Mouse (Mus musculus): ENCODE measurements around the gene Fxyd3.

Fxyd3 gene

DNA sequence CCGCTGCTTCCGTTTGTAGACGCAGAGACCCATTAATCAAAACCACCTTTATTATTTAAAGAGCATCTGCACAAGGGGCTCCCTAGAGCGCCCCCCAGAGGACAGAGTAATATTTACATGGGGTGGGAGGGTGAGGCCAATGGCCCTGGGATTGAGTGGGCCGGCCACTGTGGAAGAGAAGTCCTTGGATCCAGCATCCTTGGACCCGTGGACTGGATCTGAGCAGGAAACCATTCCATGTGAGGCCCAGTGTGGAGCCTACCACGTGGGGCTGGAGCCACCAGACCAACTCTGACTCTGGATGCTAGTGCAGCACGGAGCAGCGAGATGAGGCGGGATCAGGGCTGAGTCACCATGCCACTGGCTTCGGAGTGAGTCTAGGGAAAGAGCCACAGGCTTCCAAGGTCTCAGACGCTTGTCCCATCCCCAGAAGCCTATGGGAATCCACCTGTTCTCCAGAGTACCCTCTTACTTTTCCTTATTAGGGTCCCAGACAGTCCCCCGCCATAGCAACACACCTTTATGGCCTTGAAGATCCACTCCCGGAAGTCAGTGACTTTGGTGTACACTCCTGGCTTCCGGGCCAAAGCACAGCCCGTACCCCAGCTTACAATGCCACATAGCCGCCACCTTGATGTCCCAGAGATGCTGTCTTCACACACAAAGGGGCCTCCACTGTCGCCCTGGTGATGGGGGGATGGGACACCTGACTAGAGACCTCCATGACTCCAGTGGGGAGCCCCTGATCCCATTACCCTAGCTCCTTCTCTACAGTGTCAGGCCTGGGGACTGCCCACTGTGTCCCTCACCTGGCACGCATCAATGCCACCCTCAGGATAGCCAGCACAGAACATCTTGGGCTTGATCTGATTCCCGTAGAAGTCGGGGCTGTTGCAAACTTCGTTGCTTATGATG lies 22.4 kb upstream of the Fxyd3 start:
- no peak for DNase-seq (ENCODE audit: low read depth, low spot score)

DNA sequence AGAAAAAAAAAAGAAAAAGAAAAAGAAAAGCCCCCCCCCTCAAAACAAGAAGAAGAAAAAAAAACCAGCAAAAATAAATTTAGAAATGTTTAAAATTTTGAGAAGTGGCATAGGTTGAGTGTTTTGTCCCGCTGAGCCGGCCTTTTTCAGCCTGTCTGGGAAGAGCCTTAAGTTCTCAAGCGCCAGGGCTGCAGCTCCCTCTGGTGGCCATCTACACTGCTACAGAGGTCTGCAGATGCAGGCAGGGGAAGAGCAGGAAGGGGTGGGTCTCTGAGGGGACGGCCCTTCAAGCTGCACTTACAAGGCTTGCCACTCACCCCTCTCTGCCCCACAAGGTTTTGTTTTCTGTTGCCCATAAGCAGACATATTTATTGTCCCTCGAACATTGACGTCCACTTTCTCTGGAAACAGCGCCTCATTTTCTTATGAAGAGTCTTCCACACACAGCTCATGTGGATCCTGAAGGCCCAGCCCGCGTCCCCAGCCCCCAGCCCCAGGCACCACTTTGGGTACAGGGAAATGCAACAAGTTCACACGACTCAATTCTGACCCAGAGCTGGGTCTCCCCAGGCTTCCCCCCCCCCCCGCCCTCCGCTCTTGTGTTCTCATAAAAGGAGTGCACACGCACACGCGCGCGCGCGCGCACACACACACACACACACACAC lies 21.2 kb upstream of the Fxyd3 start:
- peak; percentile 83 for DNase-seq (ENCODE audit: low read depth, low spot score)

DNA sequence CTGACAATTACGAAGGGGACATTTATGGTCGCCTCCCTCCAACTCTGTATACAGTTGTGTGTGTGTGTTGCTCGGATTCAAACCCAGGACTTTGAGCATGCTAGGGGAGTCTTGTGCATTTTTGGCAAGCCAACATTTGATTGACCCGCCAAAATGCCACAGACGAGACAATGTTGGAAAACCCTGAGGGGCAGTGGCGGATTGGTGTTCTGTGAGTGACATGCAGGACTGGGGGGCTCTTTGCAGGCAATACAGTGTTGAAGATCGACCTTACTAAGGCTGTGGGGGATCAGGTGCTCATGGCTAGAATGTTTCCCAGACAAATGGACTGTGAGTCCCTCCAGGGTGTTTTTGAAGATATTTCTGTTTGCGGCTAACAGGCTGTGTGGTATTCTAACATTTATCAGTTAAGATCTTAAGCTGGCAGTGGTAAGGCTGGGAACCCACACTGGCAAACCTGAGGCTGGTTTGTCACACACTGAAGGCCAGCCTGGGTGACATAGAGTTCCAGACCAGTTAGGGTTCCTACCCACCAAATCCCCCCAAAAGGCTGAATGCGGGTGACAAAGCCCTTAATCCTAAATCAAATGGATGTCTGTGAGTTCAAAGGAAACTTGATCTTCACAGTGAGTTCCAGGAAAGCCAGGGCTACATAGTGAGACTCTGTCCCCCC lies 20.5 kb upstream of the Fxyd3 start:
- no peak for DNase-seq (ENCODE audit: low read depth, low spot score)

DNA sequence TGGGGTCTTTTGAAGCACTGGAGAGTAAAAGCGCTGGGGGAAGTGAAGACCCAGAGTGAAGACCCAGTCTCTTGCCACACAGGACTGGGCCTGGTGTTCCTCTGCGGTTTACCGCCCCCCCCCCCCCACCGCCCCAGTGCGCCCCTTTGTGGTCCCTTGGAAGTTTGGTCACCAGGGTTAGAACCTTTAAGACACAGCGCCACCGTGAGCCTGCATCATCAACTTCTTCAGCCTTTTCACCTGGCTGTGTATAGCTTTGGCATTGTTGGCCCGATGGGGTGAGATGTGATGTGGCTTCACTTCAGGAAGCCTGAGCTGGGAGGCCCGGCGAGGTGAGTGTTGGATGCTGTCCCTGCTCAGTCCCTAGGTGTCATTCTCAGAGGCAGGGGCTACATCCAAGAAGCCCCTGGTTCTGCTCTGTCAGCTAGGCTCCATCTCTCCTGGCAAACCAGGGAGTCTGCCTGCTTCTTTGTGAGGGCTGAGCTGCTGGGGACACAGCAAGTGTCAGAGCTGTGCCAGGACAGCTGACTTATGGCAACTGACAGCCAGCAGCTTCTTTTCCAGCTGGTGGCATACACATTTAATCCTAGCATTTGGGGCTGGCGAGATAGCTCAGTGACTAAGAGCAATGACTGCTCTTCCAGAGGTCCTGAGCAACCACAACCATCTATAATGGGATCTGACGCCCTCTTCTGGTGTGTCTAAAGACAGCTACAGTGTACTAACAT lies 18.4 kb upstream of the Fxyd3 start:
- no peak for DNase-seq (ENCODE audit: low read depth, low spot score)

DNA sequence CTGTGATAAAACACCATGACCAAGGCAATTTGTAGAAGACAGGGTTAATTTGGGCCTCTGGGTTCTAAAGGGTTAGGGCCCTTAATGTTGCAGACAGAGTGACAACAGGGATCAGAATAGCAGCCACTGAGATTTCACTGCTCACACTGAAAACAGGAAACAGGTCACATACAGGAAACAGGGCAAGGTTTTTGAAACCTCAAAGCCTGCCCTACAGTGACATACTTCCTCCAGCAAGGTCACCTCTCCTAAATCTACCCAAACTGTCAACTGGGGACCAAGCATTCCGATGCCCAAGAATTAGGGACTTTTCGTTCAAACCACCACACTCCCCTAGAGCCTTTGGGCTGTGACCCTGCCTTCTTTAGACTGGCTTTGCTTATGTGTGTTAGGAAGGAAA lies 13.2 kb upstream of the Fxyd3 start:
- no peak for DNase-seq (ENCODE audit: low read depth, low spot score)

DNA sequence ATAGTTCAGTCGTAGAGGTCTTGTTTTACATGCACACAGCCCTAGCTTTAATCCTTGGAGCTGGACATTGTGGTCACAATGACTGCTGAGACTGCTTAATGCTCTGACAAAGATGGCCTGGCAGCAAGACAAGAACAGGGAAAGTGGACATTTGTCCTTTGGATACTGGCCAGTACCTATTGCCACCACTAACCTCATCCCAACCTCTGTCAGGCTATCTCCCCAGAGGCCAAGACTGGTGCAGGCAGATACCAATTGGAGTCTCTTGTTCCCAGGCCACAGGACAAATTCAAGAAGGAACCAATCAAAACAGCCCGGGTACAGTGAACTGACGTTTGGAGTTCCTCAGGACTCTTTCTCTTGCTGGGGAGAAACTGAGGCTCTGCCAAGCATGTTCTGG lies 11.7 kb upstream of the Fxyd3 start:
- DNase-seq (ENCODE audit: low read depth, low spot score): no peak

DNA sequence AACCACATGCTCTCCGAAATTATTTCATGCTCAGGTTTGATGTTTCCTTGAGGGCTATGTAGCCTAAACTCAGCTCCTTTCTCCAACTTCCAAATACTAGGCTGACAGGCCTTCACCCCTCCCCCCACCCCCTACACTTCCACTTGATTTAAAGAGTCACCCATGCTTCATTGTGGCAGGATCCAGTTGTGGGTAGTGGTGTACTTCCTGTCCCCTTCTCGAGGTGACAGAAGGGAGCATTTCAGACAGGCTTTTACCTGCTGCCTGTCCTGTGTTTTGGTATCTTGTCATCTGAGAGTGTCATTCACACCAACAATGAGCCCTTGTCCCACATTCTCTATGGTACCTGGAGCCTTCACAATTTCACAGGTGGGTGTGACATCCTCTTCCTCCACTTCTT lies 10.8 kb upstream of the Fxyd3 start:
- no peak for DNase-seq (ENCODE audit: low read depth, low spot score)

DNA sequence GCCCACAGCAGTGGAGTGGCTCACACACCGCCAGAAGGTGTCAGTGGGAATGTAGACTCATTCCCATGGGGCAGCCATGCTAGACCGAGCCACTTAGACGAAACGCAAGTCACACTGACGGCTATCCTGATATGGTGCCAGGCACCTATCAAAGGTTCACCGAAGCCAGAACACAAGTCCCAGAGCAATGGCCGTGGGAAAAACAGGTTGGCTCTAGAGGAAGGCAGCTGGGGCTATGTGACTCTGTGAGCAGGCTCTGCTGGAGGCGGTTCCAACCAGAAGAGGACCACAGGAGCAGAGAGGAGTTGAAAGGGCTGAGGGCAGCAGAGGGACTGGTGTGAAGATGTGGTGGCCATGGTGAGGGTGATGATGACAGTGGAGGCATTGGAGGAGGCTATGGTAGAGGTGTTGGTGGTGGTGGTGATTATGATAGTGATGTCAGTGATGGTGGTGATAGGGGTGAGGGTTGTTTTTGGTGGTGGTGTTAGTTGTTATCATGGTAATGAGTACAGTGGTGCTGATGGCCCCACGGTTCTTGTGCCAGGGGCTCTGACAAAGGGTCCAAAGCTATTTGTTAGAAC lies 9.8 kb upstream of the Fxyd3 start:
- no peak for DNase-seq (ENCODE audit: low read depth, low spot score)

DNA sequence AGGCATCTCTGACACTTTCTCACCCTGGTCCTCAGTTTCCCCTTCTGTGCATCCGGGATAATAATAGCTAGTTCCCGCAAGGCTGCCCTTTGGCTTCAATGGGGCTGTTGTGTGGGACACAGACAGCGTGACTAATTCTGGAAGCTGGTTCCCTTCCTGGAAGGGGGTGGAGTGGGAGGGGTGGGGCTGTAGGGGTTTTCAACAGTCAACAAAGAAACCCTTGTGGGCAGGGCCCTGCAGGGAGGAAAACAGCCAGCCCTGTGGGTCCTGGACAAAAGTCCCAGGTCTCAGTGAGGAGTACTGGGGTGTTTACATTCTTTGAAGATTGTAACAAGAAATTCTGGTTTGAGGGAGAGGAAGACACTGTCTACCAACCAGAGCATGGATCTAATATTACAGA lies 8.7 kb upstream of the Fxyd3 start:
- DNase-seq (ENCODE audit: low read depth, low spot score): no peak

DNA sequence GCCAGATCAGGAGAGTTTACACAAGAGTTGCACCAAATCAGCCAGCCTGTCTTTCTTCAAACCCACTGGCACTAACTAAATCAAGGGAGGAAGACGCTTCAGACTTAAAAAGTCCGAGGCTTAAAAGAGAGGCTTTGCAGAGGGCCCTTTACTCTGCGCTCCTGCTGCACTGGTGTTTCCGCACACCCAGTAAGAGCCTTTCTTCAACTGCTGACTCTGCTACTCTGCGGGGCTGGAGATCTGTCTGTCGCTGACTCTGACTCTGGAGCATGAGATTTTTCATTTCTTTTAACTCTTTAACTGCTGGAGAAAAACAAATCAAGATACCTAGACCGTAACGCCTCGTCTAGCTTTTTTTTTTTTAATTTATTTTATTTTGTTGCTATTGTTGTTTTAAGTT lies 7.6 kb upstream of the Fxyd3 start:
- DNase-seq (ENCODE audit: low read depth, low spot score): no peak

DNA sequence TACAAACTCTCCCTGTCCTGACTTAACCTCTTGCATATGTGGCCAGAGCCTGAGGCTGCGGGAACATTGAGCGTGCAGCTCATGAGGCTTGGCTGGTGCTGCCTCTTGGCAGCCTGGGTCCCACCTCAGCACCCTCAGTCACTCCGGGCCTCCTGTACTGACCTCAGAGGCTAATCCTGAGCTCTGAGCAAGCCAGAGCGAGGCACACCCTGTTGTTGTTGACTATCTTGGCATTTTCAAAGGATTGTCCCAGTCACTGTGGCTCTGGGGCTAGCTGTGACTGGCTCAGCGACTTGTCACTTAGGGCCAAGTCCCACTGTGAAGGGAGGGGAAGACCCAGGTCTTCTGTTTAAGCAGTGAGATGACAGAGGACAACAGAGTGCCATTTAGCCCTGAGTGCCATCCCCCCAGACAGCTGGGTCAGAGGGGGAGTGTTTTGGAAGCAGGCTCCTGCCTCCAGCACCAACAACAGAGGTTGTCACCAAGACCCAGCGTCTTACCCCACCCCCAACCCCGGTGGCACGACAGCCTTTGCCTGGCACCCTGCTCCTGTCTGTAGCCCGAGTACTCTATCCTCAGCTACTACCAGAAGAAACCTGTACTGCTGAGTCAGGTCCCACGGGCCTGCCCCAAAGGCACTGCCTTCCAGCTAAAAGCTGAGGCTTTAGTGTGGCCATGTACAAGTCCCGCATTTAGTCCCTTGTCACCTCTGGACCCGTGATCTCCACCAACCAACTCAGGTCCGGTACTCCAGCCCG lies 6.5 kb upstream of the Fxyd3 start:
- no peak for DNase-seq (ENCODE audit: low read depth, low spot score)

DNA sequence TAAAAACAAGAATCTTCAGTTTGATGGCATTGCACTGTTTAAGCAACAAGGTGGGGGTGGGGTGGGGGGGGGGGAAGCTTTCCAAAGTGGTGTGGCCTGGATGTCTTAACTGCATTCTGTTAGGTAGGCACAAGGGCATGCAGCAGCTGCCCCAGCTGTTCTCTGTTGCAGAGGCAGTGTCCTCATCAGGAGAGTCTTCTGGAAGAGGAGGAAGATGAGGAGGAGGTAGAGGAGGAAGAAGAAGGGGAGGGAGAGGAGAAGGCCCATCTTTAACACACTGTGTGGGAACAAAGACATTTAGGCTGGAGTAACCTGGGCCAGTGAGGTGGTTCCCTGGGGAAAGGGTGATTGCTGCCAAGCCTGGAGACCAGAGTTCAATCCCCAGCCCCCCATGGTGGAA lies 5.6 kb upstream of the Fxyd3 start:
- no peak for DNase-seq (ENCODE audit: low read depth, low spot score)

DNA sequence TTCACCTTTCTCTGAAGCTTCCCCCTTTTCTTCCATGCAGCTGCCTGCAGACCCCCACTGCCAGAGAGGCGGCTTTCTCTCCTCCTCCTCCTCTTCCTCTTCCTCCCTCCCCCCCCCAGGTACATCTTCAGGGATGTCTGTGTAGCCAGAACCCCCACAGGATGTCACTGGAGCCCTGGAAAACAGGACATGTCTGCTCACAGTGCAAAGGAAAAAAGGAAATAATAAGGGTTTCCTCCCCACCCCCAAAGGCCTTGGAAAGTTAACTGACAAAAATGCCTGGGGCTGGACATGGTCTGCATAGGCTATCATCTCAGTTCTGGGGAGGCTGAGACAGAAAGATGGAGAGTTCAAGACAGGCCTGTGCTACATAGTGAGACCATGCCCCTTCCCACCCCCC lies 4.6 kb upstream of the Fxyd3 start:
- DNase-seq (ENCODE audit: low read depth, low spot score): no peak

DNA sequence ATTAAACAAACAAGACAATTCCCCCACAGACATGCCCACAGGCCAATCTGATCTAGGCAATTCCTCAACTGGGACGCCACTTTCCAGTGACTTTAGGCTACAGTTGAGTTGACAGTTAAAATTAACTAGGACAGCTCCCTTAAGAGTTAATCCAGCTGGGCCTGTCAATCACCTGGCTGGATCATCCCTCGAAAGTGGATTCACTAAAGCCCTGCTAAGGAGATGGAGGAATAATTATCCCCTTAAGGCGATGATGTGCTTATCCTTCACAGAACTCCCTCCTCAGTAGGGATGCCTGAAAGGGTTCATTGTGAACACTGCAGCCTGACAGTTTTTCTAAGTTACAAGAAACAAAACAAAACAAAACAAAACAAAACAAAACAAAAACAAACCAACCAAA lies 4.1 kb upstream of the Fxyd3 start:
- DNase-seq (ENCODE audit: low read depth, low spot score): peak; percentile 84

DNA sequence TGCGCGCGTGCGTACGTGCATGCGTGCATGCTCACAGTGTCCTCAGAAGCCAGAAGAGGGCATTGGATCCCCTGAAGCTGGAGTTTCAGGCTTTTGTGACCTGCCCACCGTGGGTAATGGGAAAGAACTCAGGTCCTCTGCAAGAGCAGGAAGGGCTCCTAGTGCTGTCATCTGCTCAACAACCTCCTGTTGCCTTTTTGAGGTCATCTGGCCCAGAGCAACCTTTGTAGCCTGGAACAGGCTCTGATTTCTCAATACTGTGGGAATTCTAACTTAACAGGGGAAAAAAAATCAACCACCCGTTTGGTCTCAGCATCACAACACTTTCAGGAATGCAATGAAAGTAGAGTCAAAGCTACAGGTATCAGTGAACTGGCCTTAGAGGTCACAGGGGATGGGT lies 3.2 kb upstream of the Fxyd3 start:
- no peak for DNase-seq (ENCODE audit: low read depth, low spot score)

DNA sequence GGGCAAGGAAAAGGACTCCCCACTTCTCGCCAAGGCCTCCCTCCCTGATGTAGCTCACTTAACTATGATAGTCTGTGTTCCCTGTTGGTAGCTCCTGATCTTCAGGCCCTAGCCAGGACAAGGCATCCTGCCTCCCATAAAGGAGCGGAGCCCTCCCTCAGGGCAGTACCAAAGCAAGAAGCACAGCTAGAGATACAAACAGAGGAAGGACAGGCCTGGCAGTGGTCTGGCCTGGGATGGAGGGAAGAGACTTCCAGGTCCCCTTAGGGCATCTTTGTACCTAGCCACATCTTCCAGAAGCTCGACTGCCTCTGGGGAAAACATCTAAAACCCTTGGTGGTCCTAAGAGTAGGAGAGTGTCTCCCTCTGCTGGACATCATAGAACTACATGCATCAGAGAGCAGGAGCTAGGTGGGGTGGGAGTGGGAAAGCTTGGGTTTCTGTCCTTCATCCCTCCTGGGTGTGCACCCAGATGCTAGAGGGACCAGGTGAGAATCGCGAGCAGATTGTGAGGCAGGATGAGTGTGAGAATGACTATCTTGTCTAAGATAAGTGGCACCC lies 1.5 kb upstream of the Fxyd3 start:
- DNase-seq (ENCODE audit: low read depth, low spot score): peak; percentile 61

DNA sequence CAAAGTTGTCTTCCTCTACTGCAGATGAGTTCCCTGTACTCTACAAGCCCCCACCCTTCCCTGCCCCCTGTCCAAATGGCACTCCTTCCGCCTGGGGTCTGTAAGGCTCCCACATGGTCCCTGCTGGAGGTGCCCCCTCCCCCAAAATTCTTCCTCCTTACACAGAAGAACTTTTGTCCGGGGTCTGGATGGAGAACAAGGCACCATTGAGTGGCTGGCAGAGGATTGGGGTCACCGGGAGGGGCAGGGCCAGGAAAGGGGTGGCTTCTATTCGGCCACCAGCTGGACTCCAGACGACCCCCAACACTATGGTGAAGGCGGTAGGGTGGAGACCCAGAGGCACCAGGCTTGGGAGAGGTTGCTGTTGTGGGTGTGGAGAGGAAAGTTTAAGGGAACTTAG lies 966 bp upstream of the Fxyd3 start:
- no peak for DNase-seq (ENCODE audit: low read depth, low spot score)

DNA sequence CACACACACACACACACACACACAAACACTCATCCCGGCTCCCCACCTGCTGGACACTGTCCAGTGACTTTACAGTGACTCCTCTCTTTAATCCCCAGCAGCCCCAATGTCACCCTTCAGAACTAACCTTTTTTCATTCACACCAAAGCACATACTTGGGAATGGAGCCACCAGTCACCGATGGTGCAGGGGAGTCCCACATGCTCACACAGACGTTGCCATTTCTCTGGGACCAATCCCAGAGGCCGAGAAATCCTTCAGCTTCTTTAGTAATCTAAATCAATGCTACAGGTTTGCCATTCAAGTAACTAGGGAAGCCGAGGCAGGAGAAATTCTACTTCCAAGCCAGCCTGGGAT lies 1.8 kb downstream of the Fxyd3 start:
- no peak for DNase-seq (ENCODE audit: low read depth, low spot score)

DNA sequence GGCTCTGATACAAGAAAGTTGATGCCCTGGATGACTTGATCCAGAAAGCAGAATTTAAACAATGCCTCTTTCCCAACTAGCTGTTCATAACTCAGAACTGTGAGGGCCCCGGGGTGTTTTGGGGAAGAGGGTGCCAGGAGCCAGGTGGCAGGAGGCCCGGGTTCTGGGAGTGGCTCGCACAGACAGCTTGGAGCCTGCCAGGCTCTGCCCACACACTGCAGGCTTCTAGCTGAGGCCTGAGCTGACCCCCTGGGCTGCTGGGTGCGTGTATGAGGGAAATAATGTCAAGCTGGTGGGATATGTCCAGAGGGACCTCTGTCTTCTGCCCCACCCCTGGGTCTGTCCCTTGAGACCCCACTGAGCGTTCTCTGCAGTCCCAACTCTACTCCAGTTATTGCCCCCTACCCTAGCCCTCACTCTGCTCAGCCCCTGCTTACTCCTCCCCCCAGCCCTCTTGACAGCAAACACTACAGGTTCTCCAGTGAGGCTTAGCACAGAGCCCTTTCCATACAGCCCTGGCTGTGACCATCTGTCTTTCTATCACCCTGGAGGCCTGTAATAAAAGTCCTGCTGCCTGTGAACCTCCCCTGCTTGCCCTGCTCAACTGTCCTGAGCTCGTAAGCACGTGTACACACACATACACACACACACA lies 2.3 kb downstream of the Fxyd3 start:
- DNase-seq (ENCODE audit: low read depth, low spot score): no peak

DNA sequence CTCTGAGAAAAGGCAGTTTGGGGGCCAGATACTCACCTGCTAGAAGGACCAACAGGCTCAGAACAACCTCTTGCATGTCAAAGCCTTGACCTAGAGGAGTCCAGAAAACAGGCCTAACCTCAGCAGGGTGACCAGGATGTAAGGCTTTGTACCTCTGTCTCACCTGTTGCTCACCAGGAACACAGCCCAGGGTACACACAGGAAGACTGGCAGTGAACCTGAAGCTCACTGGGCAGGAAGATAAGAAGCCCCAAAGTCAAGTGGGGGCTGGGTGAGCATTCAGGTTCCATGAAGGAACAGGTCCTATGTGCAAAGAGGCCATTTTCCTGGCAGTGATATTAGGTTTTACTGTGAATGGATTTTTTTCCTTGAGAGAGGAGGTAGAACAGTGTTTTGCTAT lies 3.0 kb downstream of the Fxyd3 start:
- DNase-seq (ENCODE audit: low read depth, low spot score): no peak
